Mouse (Mus musculus) stomach, embryonic 16.5 days (tissue): Measurements from ENCODE around the gene Slc38a1. TPM values are rescaled to one million over a fixed set of nuclear protein-coding genes. Genes with fewer than 3 reads are reported as not detected.

Source experiments
- ATAC-seq: fragments of 200-750 bp; cut with Nextera tagmentation; 2 replicates; pipeline ENCODE4 v1.8.0; 2017; ENCODE audit warnings: moderate number of reproducible peaks, moderate TSS enrichment; ENCODE audit not compliant: insufficient read depth, low FRiP score
- H3K27ac ChIP-seq: fragments of 300-500 bp; sonication (generic); 2 replicates; pipeline ENCODE4 v1.5.1; 2014; ENCODE audit warnings: low read length
- H3K27me3 ChIP-seq: fragments of 300-500 bp; sonication (generic); 2 replicates; pipeline ENCODE4 v1.6.1; 2014; ENCODE audit warnings: low read length, control low read depth, mixed read lengths; ENCODE audit not compliant: control insufficient read depth, insufficient read depth
- H3K36me3 ChIP-seq: fragments of 300-500 bp; sonication (generic); 2 replicates; pipeline ENCODE4 v1.6.1; 2014; ENCODE audit warnings: low read length; ENCODE audit not compliant: control insufficient read depth, insufficient read depth
- H3K4me1 ChIP-seq: fragments of 300-500 bp; sonication (generic); 2 replicates; pipeline ENCODE4 v1.6.1; 2014; ENCODE audit warnings: low read length, control low read depth, mixed read lengths; ENCODE audit not compliant: control insufficient read depth, insufficient read depth
- H3K4me2 ChIP-seq: fragments of 300-500 bp; sonication (generic); 2 replicates; pipeline ENCODE4 v1.6.1; 2014; ENCODE audit warnings: low read depth, low read length, mixed read lengths
- H3K4me3 ChIP-seq: fragments of 300-500 bp; sonication (generic); replicated peaks from 2 replicates; pipeline ENCODE4 v1.5.1; 2014; ENCODE audit warnings: mild to moderate bottlenecking, low read length
- H3K9ac ChIP-seq: fragments of 300-500 bp; sonication (generic); 2 replicates; pipeline ENCODE4 v1.6.1; 2014; ENCODE audit warnings: low read length
- H3K9me3 ChIP-seq: fragments of 300-500 bp; sonication (generic); replicated peaks from 2 replicates; pipeline ENCODE4 v1.6.1; 2016; ENCODE audit warnings: low read length, control low read depth; ENCODE audit not compliant: control insufficient read depth
- WGBS: fragments of 180-500 bp; shearing (Covaris S2); extraction: QIAGEN DNeasy Blood & Tissue Kit; methylation state at CpG from one replicate; pipeline ENCODE4 v1.1.7; 2014; 5-methylcytosine and 5-hydroxymethylcytosine counted together
- polyA plus RNA-seq: library from polyadenylated mRNA; unstranded; fragments of >200 nt; fragmentation: Nextera tagmentation; extraction: Ambion mirVana; gene quantifications from 2 replicates; pipeline ENCODE4 v1.2.1, GENCODE M21; 2015

Gene Slc38a1
- 55.6 and 58.0 TPM in 2 replicates for polyA plus RNA-seq

- peaks cover 15% of the 10 kb centered on the region; the same call in 1 of the 2 replicates for H3K4me1 ChIP-seq
- peak within 1 kb of the TSS; percentile 90 for H3K9ac ChIP-seq
- peak within 1 kb of the TSS; percentile 78 for H3K4me3 ChIP-seq
- peak within 1 kb of the TSS; percentile 97 for H3K4me2 ChIP-seq
- H3K9me3 ChIP-seq = no peaks in the 10 kb centered on the region
- under 1% methylated on average over 69 of the region's 70 CpGs for WGBS
- ATAC-seq = peak; percentile 69
- no peaks in the 10 kb centered on the region for H3K36me3 ChIP-seq
- H3K27ac ChIP-seq = peak within 1 kb of the TSS; percentile 94
- no peaks in the 10 kb centered on the region for H3K27me3 ChIP-seq
Measured at GRCm38 (mm10) chr15:96642436-96643405, at the start of gene Slc38a1. Gene Slc38a1 (minus strand): TSS chr15:96642913.

- H3K9ac ChIP-seq = no peak overlapping the region
- H3K27me3 ChIP-seq = no peaks in the 10 kb centered on the region
- 88% methylated on average over 11 of the region's 11 CpGs for WGBS
- H3K4me3 ChIP-seq = no peak overlapping the region
- H3K4me2 ChIP-seq = no peak overlapping the region
- H3K9me3 ChIP-seq = no peaks in the 10 kb centered on the region
- H3K4me1 ChIP-seq = peaks cover 17% of the 10 kb centered on the region
- H3K27ac ChIP-seq = no peak overlapping the region
- peaks cover 65% of the 10 kb centered on the region for H3K36me3 ChIP-seq
- no peak for ATAC-seq
Measured at GRCm38 (mm10) chr15:96692401-96692800, 49.7 kb upstream of the Slc38a1 start.

GRCm38 (mm10) chr15:96691381-96691780 lies 48.7 kb upstream of the Slc38a1 start:
- ATAC-seq = no peak
- Histone ChIP-seq H3K27ac (no peak overlapping the region), H3K36me3 (peaks cover 65% of the 10 kb centered on the region), H3K4me2 (no peak overlapping the region), H3K27me3 (no peaks in the 10 kb centered on the region), H3K9ac (no peak overlapping the region), H3K4me3 (no peak overlapping the region), H3K4me1 (peaks cover 13% of the 10 kb centered on the region), H3K9me3 (no peaks in the 10 kb centered on the region)
- 92% methylated on average over 15 of the region's 15 CpGs for WGBS

DNA sequence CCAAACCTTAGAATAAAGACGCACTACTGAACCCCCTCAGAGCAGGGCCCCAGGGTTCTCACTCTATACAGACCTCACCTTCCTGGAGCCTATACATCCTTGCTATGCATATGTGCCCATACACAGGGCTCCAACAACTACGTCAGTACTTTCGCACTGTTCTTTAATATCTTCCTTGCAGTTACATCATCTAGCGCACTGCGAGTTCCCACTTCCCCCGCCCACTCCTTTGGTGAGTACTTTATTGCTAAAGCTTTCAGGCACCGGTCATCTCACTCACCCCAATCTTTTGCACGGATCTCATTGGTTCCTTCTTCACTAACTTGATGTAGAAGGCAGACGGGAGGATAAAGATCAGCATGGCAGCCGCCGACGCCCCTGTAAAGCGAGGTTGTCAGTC lies 48.1 kb upstream of the Slc38a1 start:
- WGBS = 90% methylated on average over 13 of the region's 13 CpGs
- Histone ChIP-seq H3K4me3 (no peak overlapping the region), H3K9ac (no peak overlapping the region), H3K9me3 (no peaks in the 10 kb centered on the region), H3K36me3 (peaks cover 64% of the 10 kb centered on the region), H3K27me3 (no peaks in the 10 kb centered on the region), H3K27ac (no peak overlapping the region), H3K4me1 (peaks cover 8% of the 10 kb centered on the region), H3K4me2 (no peak overlapping the region)
- ATAC-seq = no peak

GRCm38 (mm10) chr15:96689919-96690318 lies 47.2 kb upstream of the Slc38a1 start:
- Histone ChIP-seq H3K4me3 (no peak overlapping the region), H3K9ac (no peak overlapping the region), H3K27ac (no peak overlapping the region), H3K9me3 (no peaks in the 10 kb centered on the region), H3K4me2 (no peak overlapping the region), H3K4me1 (no peaks in the 10 kb centered on the region; the same call in 1 of the 2 replicates), H3K27me3 (no peaks in the 10 kb centered on the region), H3K36me3 (peaks cover 57% of the 10 kb centered on the region)
- no peak for ATAC-seq
- WGBS = 87% methylated on average over 9 of the region's 9 CpGs

DNA sequence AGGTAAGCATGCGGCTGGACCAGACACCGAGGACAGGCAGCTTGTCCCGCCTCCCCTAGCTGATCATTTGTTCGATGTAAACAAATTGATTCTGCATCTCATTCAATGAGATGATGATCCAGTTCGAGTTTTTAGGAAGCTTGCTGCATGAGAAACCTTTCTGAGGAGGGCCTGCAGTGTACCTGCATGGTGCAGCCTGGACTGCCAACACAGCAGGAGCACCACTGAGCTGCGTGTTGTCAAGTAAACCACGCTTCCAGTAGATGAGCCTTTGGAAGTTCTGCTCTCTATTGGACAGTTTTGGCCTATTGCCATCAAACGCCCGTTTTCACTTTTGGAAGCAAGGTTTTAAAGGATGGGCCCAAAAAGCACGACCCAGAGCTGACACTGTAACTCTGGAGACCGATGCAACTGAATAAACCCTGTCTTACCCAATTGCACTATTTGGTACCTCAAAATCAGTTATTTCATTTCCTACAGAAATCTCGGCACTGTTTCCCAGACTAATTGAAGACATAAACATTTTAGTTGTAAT lies 46.1 kb upstream of the Slc38a1 start:
- H3K27me3 ChIP-seq = no peaks in the 10 kb centered on the region
- no peaks in the 10 kb centered on the region for H3K9me3 ChIP-seq
- 88% methylated on average over 12 of the region's 12 CpGs for WGBS
- ATAC-seq = no peak
- H3K27ac ChIP-seq = no peak overlapping the region
- H3K4me1 ChIP-seq = no peaks in the 10 kb centered on the region; the same call in 1 of the 2 replicates
- peaks cover 49% of the 10 kb centered on the region for H3K36me3 ChIP-seq
- H3K4me2 ChIP-seq = no peak overlapping the region
- H3K4me3 ChIP-seq = no peak overlapping the region
- H3K9ac ChIP-seq = no peak overlapping the region

GRCm38 (mm10) chr15:96688036-96688435 lies 45.3 kb upstream of the Slc38a1 start:
- no peak for ATAC-seq
- peaks cover 42% of the 10 kb centered on the region for H3K36me3 ChIP-seq
- H3K4me1 ChIP-seq = no peaks in the 10 kb centered on the region; the same call in 1 of the 2 replicates
- 81% methylated on average over 6 of the region's 6 CpGs for WGBS
- no peak overlapping the region for H3K27ac ChIP-seq
- no peak overlapping the region for H3K4me3 ChIP-seq
- H3K9ac ChIP-seq = no peak overlapping the region
- no peak overlapping the region for H3K4me2 ChIP-seq
- no peaks in the 10 kb centered on the region for H3K9me3 ChIP-seq
- H3K27me3 ChIP-seq = no peaks in the 10 kb centered on the region

DNA sequence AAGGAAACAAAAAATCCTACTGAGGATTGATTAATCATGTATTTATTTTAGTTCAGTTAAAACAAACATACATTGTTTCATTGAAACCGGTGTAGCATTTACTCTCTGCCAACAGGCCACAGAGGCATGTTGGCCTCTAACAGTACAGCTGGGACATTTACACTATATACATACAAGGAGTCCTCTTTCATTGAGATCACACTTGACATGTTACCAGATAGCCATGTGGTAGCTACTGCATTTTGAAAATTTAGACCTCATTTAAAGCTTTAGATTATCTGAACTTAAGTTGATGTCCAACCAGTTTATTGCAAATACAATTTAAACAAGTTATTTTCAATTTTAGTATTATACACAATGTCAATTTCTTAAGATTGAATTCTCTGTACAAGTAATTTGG lies 44.7 kb upstream of the Slc38a1 start:
- Histone ChIP-seq H3K9ac (no peak overlapping the region), H3K4me1 (no peaks in the 10 kb centered on the region; the same call in 1 of the 2 replicates), H3K36me3 (peaks cover 37% of the 10 kb centered on the region), H3K4me3 (no peak overlapping the region), H3K4me2 (no peak overlapping the region), H3K27me3 (no peaks in the 10 kb centered on the region), H3K27ac (no peak overlapping the region), H3K9me3 (no peaks in the 10 kb centered on the region)
- ATAC-seq = no peak
- WGBS = 30% methylated on average over 1 of the region's 1 CpGs
